Mouse (Mus musculus) cortical plate, adult 2 months (tissue): ENCODE data around the gene Clpb.

Experiments
- CTCF ChIP-seq: fragments of 200-500 bp; IDR thresholded peaks from 2 replicates; pipeline ENCODE4 v1.5.1; 2011; ENCODE audit warnings: mild to moderate bottlenecking, control low read depth, low read length; ENCODE audit not compliant: insufficient read depth; ENCODE audit errors: extremely low read depth
- POLR2A ChIP-seq: fragments of 200-500 bp; IDR thresholded peaks from 2 replicates; pipeline ENCODE4 v1.6.1; 2011; ENCODE audit warnings: mild to moderate bottlenecking, low read length, control low read depth; ENCODE audit not compliant: insufficient read depth; ENCODE audit errors: extremely low read depth

- TF ChIP-seq CTCF (no peak), POLR2A (no peak)
Observed at GRCm38 (mm10) chr7:101733042-101733441, 69.6 kb downstream of the Clpb start.
